Mouse (Mus musculus) heart, postnatal 0 days (tissue): ENCODE data around the gene Aamp. TPM values are rescaled to one million over a fixed set of nuclear protein-coding genes. Genes with fewer than 3 reads are reported as not detected.
"Not testable (repeated sequence)": the region's sequence is repeated elsewhere in the genome, so short reads cannot be mapped to it uniquely, and the experiment has no call there.

ENCODE experiments used
- ATAC-seq: fragments of 200-750 bp; cut with Nextera tagmentation; 2 replicates; pipeline ENCODE4 v1.8.0; 2017; ENCODE audit warnings: low read depth, moderate number of reproducible peaks, moderate library complexity; ENCODE audit not compliant: insufficient read depth
- DNase-seq: peaks from one replicate; pipeline ENCODE4 v3.0.0-alpha.2; 2016; ENCODE audit warnings: low spot score
- H3K27ac ChIP-seq: fragments of 300-500 bp; sonication (generic); 2 replicates; pipeline ENCODE4 v1.5.1; 2014; ENCODE audit warnings: low read depth, mild to moderate bottlenecking
- H3K27me3 ChIP-seq: fragments of 300-500 bp; sonication (generic); 2 replicates; pipeline ENCODE4 v1.6.1; 2014; ENCODE audit warnings: low read length, mixed read lengths; ENCODE audit not compliant: control insufficient read depth, insufficient read depth
- H3K36me3 ChIP-seq: fragments of 300-500 bp; sonication (generic); replicated peaks from 2 replicates; pipeline ENCODE4 v1.6.1; 2014; ENCODE audit warnings: low read length, mixed read lengths; ENCODE audit not compliant: control insufficient read depth, insufficient read depth
- H3K4me1 ChIP-seq: fragments of 300-500 bp; sonication (generic); 2 replicates; pipeline ENCODE4 v1.6.1; 2014; ENCODE audit warnings: antibody characterized with exemption; ENCODE audit not compliant: control insufficient read depth, insufficient read depth
- H3K4me2 ChIP-seq: fragments of 300-500 bp; sonication (generic); 2 replicates; pipeline ENCODE4 v1.6.1; 2014; ENCODE audit warnings: low read depth, mild to moderate bottlenecking, low read length, moderate library complexity
- H3K4me3 ChIP-seq: fragments of 300-500 bp; sonication (generic); 2 replicates; pipeline ENCODE4 v1.5.1; 2014; ENCODE audit warnings: low read depth, low read length
- H3K9ac ChIP-seq: fragments of 300-500 bp; sonication (generic); replicated peaks from 2 replicates; pipeline ENCODE4 v1.6.1; 2014; ENCODE audit warnings: low read depth, low read length, mixed read lengths
- H3K9me3 ChIP-seq: fragments of 300-500 bp; sonication (generic); replicated peaks from 2 replicates; pipeline ENCODE4 v1.6.1; 2016; ENCODE audit warnings: low read length; ENCODE audit not compliant: control insufficient read depth
- CTCF ChIP-seq: IDR thresholded peaks from 2 replicates; pipeline ENCODE4 v1.5.1; 2016; ENCODE audit warnings: antibody characterized with exemption, control low read depth, low read depth
- EP300 ChIP-seq: IDR thresholded peaks from 2 replicates; pipeline ENCODE4 v1.6.1; 2016; ENCODE audit warnings: antibody characterized with exemption, low read depth
- WGBS: fragments of 180-500 bp; shearing (Covaris S2); extraction: QIAGEN DNeasy Blood & Tissue Kit; methylation state at CpG from one replicate; pipeline ENCODE4 v1.1.7; 2014; 5-methylcytosine and 5-hydroxymethylcytosine counted together
- polyA plus RNA-seq: library from polyadenylated mRNA; unstranded; fragments of >200 nt; fragmentation: Nextera tagmentation; extraction: Ambion mirVana; gene quantifications from 2 replicates; pipeline ENCODE4 v1.2.1, GENCODE M21; 2015
- total RNA-seq: library from RNA; depleted of rRNA; stranded (reverse); fragments of >200 nt; gene quantifications from 2 replicates; pipeline ENCODE4 v1.2.3, GENCODE M21; 2014; ENCODE audit warnings: low replicate concordance; rRNA removed

Gene Aamp
- total RNA-seq (125 and 146 TPM in 2 replicates), polyA plus RNA-seq (162 and 165 TPM in 2 replicates)

DNA sequence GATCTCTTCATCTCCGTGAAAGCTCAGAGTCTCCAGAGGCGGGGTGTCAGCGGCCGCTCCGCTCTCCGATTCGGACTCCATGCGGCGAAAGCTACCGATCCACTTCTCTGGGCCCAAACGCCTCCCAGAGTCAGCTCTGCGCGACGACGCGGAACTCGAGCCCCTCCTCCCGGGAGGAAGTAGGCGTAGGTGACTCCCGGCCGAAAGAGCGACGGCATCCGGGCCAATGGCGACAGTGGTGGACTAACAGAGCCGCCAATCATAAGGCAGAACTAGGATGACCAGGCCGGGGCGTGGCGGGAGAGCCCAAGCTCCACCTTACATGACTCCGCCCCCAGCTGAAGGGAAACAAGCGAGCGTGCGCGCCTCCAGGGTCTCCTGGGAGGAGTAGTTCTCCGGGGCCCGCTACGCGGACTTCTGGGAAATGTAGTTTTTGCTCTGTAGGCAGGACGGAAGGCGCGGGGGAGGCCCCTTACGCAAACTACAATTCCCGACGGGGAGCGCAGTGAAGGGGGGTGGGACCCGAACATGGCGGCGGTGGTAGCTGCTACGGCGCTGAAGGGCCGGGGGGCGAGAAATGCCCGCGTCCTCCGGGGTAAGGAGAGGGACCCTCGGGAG, at the start of gene Aamp, which contains the start of gene Pnkd:
Gene Aamp (minus strand): TSS at position 196 of the 618 bp plus-strand sequence.
Gene Pnkd (plus strand): TSS at position 388 of the 618 bp plus-strand sequence.
- TF ChIP-seq EP300 (no peak), CTCF (peak; percentile 4; the same call in 1 of the 2 replicates)
- Histone ChIP-seq H3K4me1 (peaks cover 27% of the 10 kb centered on the region), H3K27me3 (no peaks in the 10 kb centered on the region), H3K9me3 (no peaks in the 10 kb centered on the region), H3K9ac (peak within 1 kb of the TSS; percentile 75), H3K27ac (peak within 1 kb of the TSS; percentile 76), H3K4me2 (peak within 1 kb of the TSS; percentile 85), H3K4me3 (peak within 1 kb of the TSS; percentile 77), H3K36me3 (peaks cover 54% of the 10 kb centered on the region)
- 0% methylated on average over 54 of the region's 56 CpGs for WGBS
- ATAC-seq (peak; percentile 96), DNase-seq (peak; percentile 100)

DNA sequence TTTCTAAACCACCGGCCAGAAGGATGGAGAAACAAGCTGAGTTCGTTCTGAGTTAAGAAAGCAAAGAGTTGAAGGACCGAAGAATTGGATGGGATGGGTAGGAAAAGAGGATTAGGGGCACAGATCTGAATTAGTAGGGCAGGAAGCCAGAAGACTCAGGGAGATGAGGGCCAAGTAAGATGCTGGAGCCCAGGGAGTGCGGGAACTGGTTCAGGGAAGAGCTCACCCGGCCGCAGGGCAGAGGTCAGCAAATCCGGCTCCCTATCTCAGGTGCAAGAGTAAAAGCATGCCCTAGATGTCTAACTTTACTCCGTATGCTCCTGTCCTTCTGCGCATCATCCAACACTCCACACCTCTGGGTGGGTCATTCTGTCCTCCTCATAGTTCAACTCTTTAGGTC, 48.4 kb upstream of the Aamp start:
- Histone ChIP-seq H3K36me3 (0 out of 2 replicates have a peak, but pooled peaks cover under 1% of the 10 kb centered on the region), H3K4me3 (peak overlapping the region; percentile 46), H3K9me3 (no peaks in the 10 kb centered on the region), H3K9ac (peak overlapping the region; percentile 42), H3K27ac (peak overlapping the region; percentile 75), H3K4me2 (peak overlapping the region; percentile 77), H3K4me1 (peaks cover 60% of the 10 kb centered on the region), H3K27me3 (no peaks in the 10 kb centered on the region)
- no peak for DNase-seq
- 5% methylated on average over 9 of the region's 9 CpGs for WGBS
- no peak for TF ChIP-seq CTCF
- no peak for TF ChIP-seq EP300
- ATAC-seq, result no peak

DNA sequence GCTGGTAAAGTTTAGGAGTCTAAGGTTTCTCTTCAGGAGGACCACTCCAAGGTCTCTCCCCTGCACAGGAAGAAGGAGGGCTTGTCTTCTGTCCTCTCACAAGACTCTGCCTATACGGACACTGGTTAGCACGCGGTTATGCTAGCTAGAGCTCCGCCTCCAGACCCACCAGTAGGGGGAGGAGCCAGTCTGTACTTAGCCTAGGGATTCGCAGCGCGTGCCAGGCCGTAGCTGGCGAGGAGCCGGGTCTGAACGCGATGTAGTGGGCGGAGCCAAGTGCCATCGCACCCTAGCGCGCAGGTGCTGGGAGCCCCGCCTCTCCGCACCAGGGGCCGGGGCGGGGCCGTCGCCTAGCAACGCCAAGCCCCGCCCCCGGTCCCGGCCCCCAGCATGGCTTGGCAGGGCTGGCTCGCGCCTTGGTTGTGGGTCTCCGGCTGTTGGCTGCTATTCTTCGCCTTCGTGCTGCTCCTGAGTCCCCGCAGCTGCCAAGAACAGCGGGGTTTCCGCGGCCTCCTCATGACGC, 47.8 kb upstream of the Aamp start:
- TF ChIP-seq EP300 (no peak), CTCF (peak; percentile 64)
- Histone ChIP-seq H3K9me3 (no peaks in the 10 kb centered on the region), H3K4me1 (peaks cover 56% of the 10 kb centered on the region), H3K9ac (peak overlapping the region; percentile 42), H3K27ac (peak overlapping the region; percentile 75), H3K36me3 (peaks cover 5% of the 10 kb centered on the region; the same call in 1 of the 2 replicates), H3K4me2 (peak overlapping the region; percentile 77), H3K4me3 (peak overlapping the region; percentile 46), H3K27me3 (no peaks in the 10 kb centered on the region)
- ATAC-seq (peak; percentile 91), DNase-seq (peak; percentile 97)
- under 1% methylated on average over 36 of the region's 36 CpGs for WGBS

DNA sequence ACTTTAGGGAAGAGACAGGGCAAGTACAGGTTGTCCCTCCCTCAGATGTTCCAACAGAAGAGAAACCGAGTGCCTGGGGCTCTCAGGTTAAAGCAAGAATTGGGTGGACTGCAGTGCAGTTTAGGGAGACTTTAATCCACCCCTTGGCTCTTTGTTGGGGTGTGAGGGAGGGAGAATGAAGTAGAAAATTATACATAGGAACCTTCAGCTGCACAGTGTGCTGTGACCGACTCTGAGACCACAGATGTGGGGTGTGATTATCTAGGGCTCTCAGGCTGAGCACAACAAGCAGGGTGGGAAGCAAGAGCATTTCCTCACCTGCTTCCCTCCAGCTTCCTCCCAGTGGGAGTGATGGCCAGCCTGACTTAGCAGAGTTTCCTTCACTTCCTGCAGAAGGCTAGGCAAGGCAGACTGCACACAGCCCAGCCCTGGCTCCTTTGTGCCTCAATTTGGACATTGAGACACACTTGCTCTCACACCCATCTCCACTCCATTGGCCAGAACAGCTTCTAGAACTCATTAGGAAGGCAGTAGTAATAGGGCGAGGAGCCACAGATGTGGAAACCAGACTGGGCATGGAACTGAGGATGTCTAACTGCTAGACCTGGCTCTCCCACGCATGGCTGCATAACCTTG, 46.6 kb upstream of the Aamp start:
- no peak for DNase-seq
- TF ChIP-seq CTCF (no peak), EP300 (no peak; the same call in 1 of the 2 replicates)
- Histone ChIP-seq H3K4me3 (no peak overlapping the region), H3K4me2 (no peak overlapping the region), H3K9me3 (no peaks in the 10 kb centered on the region), H3K27me3 (no peaks in the 10 kb centered on the region), H3K9ac (no peak overlapping the region), H3K4me1 (peaks cover 46% of the 10 kb centered on the region), H3K36me3 (peaks cover 5% of the 10 kb centered on the region; the same call in 1 of the 2 replicates), H3K27ac (peak overlapping the region; percentile 75)
- WGBS, result 50% methylated on average over 4 of the region's 4 CpGs
- peak; percentile 16 for ATAC-seq

DNA sequence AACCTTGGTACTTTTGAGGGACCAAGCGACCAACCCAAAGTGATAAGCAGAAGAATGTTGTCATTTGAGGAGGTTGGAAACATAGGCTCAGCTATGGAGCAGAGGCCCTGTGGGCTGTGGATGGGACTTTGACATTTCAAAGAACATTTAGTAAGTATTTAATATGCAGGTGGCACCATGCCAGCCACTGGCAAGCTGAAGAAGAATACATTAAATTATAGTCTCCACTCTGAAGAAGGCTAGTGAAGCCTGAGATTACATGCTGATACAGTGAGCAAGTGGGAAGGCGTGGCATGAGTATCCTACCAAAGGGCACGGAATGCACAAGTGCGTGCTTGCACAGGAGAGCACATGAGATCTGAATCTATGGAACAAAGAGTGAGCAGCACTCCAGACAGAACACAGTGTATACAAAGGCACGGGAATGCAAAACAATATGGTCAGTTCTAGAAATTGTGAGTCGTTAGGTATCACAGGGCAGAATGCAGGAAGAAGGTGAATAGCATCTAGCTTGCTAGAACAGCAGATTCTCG, 45.4 kb upstream of the Aamp start:
- no peak for DNase-seq
- no peaks in the 10 kb centered on the region for H3K9me3 ChIP-seq
- peak overlapping the region; percentile 75 for H3K27ac ChIP-seq
- peaks cover 5% of the 10 kb centered on the region; the same call in 1 of the 2 replicates for H3K36me3 ChIP-seq
- no peak overlapping the region for H3K4me3 ChIP-seq
- 63% methylated on average over 7 of the region's 7 CpGs for WGBS
- no peak overlapping the region for H3K9ac ChIP-seq
- TF ChIP-seq CTCF (no peak), EP300 (no peak)
- no peak overlapping the region for H3K4me2 ChIP-seq
- ATAC-seq, result no peak
- peaks cover 35% of the 10 kb centered on the region for H3K4me1 ChIP-seq
- no peaks in the 10 kb centered on the region for H3K27me3 ChIP-seq

DNA sequence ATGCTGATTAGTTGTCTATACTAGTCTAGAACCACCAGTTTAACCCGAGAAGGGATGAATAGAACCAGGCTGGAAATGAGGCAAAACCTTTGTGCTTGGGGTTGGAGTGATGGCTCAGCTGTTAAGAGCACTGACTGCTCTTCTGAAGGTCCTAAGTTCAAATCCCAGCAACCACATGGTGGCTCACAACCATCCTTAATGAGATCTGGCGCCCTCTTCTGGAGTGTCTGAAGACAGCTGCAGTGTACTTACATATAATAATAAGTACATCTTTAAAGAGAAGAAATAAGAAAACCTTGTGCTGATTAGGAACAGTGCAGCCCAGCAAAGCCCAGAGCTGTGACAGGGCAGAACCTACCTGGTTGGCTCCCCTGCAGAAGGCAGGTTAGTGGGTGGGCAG, 42.4 kb upstream of the Aamp start:
- not testable (repeated sequence) for H3K36me3 ChIP-seq, H3K4me2 ChIP-seq, H3K9me3 ChIP-seq, ATAC-seq, H3K27ac ChIP-seq, H3K27me3 ChIP-seq, H3K9ac ChIP-seq, DNase-seq, H3K4me3 ChIP-seq
- WGBS, result 81% methylated on average over 2 of the region's 2 CpGs
- peaks cover 20% of the 10 kb centered on the region for H3K4me1 ChIP-seq
